Mouse (Mus musculus): Measurements from ENCODE around the gene Ndufaf7. TPM values are rescaled to one million over a fixed set of nuclear protein-coding genes. Genes with fewer than 3 reads are reported as not detected.

Gene Ndufaf7
- polyA plus RNA-seq, 1 experiment, result 5.4 TPM

GRCm38 (mm10) chr17:78966092-78966883, 29.4 kb downstream of the Ndufaf7 start:
- no peak for DNase-seq
- no peaks in the 10 kb centered on the region for H3K4me1 ChIP-seq (replicated peaks; ENCODE audit: control insufficient read depth, insufficient read depth, low read length)
- peaks cover 44% of the 10 kb centered on the region for H3K36me3 ChIP-seq (ENCODE audit: control insufficient read depth, insufficient read depth, low read length)
- TF ChIP-seq POLR2A (IDR thresholded peaks at IDR 0.05; ENCODE audit: control insufficient read depth, extremely low read depth, insufficient read depth, low read length, poor library complexity), result no peak
- TF ChIP-seq CTCF (IDR thresholded peaks at IDR 0.05; ENCODE audit: borderline replicate concordance, control insufficient read depth, extremely low read depth, insufficient read depth, low read length, poor library complexity), result no peak
- no peak overlapping the region for H3K4me3 ChIP-seq (ENCODE audit: control insufficient read depth, insufficient read depth, low read length)
- WGBS, result 97% methylated on average over 11 of the region's 11 CpGs
- no peak overlapping the region for H3K27ac ChIP-seq (ENCODE audit: control insufficient read depth, insufficient read depth, low read length)
- H3K27me3 ChIP-seq (ENCODE audit: control insufficient read depth, insufficient read depth, low read length), result no peaks in the 10 kb centered on the region

DNA sequence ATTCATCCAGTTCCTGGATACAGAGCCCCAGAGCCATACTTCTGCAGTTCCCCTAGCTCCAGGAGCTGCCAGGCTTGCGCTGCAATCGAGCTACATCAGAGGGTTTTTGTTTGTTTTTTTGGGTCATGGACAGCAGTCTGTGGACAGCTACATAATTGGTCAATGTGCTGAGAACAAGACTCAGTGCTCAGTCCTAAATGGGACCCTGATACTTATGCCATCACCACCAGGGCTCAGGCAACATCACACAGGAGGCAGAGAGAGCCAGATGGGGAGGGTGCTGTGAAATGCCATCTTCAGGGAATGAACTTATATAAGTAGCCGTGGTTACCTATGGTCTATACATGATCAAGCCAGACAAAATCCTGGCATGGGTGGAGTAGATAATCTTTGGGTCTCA, 31.6 kb downstream of the Ndufaf7 start:
- TF ChIP-seq CTCF (IDR thresholded peaks at IDR 0.05; ENCODE audit: borderline replicate concordance, control insufficient read depth, extremely low read depth, insufficient read depth, low read length, poor library complexity), result no peak
- TF ChIP-seq POLR2A (IDR thresholded peaks at IDR 0.05; ENCODE audit: control insufficient read depth, extremely low read depth, insufficient read depth, low read length, poor library complexity), result no peak
- Histone ChIP-seq H3K36me3 (ENCODE audit: control insufficient read depth, insufficient read depth, low read length) (peaks cover 29% of the 10 kb centered on the region), H3K27me3 (ENCODE audit: control insufficient read depth, insufficient read depth, low read length) (no peaks in the 10 kb centered on the region), H3K4me1 (replicated peaks; ENCODE audit: control insufficient read depth, insufficient read depth, low read length) (no peaks in the 10 kb centered on the region), H3K27ac (ENCODE audit: control insufficient read depth, insufficient read depth, low read length) (no peak overlapping the region), H3K4me3 (ENCODE audit: control insufficient read depth, insufficient read depth, low read length) (no peak overlapping the region)
- 94% methylated on average over 3 of the region's 3 CpGs for WGBS
- no peak for DNase-seq

- 97% methylated on average over 8 of the region's 8 CpGs for WGBS
These were observed 46.2 kb downstream of the Ndufaf7 start for GRCm38 (mm10) chr17:78983166-78983565.

DNA sequence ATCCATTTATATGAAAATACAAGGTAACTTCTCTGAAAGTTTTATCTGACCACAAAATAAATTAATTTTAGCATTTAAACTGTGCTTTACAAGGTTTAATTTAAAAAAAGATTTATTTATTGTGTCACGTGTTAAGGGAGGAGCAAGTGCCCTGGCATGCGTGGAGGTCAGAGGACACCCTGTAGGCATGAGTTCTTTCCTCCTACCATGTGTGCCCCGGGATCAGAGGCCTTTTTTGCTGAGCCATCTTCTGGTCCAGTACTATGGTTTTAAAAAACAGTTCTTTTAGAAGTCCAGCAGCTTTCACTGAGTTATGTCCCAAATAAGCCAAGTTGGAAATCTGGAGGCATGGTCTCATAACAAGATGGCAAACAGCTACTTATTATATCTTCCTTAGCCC, 46.8 kb downstream of the Ndufaf7 start:
- DNase-seq, result no peak
- H3K27ac ChIP-seq (ENCODE audit: control insufficient read depth, insufficient read depth, low read length), result no peak overlapping the region
- 96% methylated on average over 3 of the region's 3 CpGs for WGBS

More at GRCm38 (mm10) chr17:78983166-78983565, 46.2 kb downstream of the Ndufaf7 start:
- no peak for DNase-seq
- H3K36me3 ChIP-seq (ENCODE audit: control insufficient read depth, insufficient read depth, low read length), result peaks cover 27% of the 10 kb centered on the region
- H3K27ac ChIP-seq (ENCODE audit: control insufficient read depth, insufficient read depth, low read length), result no peak overlapping the region
- H3K27me3 ChIP-seq (ENCODE audit: control insufficient read depth, insufficient read depth, low read length), result no peaks in the 10 kb centered on the region
- no peaks in the 10 kb centered on the region for H3K4me1 ChIP-seq (replicated peaks; ENCODE audit: control insufficient read depth, insufficient read depth, low read length)
- H3K4me3 ChIP-seq (ENCODE audit: control insufficient read depth, insufficient read depth, low read length), result no peak overlapping the region
- TF ChIP-seq CTCF (IDR thresholded peaks at IDR 0.05; ENCODE audit: borderline replicate concordance, control insufficient read depth, extremely low read depth, insufficient read depth, low read length, poor library complexity) (no peak), POLR2A (IDR thresholded peaks at IDR 0.05; ENCODE audit: control insufficient read depth, extremely low read depth, insufficient read depth, low read length, poor library complexity) (no peak)

DNA sequence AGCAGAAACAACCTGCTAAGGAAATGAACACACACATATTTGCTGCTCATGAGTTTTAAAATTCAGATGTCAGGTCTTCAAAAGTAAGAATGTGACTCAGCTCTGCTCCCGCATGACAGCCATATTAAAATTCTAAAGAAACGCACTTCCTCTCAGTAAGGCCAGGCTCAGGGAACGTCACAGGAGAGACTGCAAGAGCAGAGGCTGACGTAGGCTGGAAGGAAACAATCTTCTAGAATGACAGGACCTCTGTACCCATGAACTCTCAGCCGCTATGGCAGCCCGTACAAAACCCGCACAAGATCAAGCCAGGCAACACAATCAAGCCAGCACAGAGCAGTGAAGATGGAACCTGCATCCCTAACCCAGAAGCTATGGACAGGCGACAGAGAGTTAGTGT, 52.1 kb downstream of the Ndufaf7 start:
- no peak for TF ChIP-seq POLR2A (IDR thresholded peaks at IDR 0.05; ENCODE audit: control insufficient read depth, extremely low read depth, insufficient read depth, low read length, poor library complexity)
- no peak for TF ChIP-seq CTCF (IDR thresholded peaks at IDR 0.05; ENCODE audit: borderline replicate concordance, control insufficient read depth, extremely low read depth, insufficient read depth, low read length, poor library complexity)
- H3K27me3 ChIP-seq (ENCODE audit: control insufficient read depth, insufficient read depth, low read length), result no peaks in the 10 kb centered on the region
- 91% methylated on average over 8 of the region's 8 CpGs for WGBS
- H3K4me1 ChIP-seq (replicated peaks; ENCODE audit: control insufficient read depth, insufficient read depth, low read length), result peaks cover 5% of the 10 kb centered on the region; the same call in 1 of the 2 replicates
- no peak overlapping the region for H3K4me3 ChIP-seq (ENCODE audit: control insufficient read depth, insufficient read depth, low read length)
- no peak overlapping the region for H3K27ac ChIP-seq (ENCODE audit: control insufficient read depth, insufficient read depth, low read length)
- 0 out of 2 replicates have a peak, but pooled peaks cover 6% of the 10 kb centered on the region for H3K36me3 ChIP-seq (ENCODE audit: control insufficient read depth, insufficient read depth, low read length)
- DNase-seq, result no peak

More for the DNA sequence above, 46.8 kb downstream of the Ndufaf7 start:
- TF ChIP-seq CTCF (IDR thresholded peaks at IDR 0.05; ENCODE audit: borderline replicate concordance, control insufficient read depth, extremely low read depth, insufficient read depth, low read length, poor library complexity) (no peak), POLR2A (IDR thresholded peaks at IDR 0.05; ENCODE audit: control insufficient read depth, extremely low read depth, insufficient read depth, low read length, poor library complexity) (no peak)
- Histone ChIP-seq H3K36me3 (ENCODE audit: control insufficient read depth, insufficient read depth, low read length) (peaks cover 27% of the 10 kb centered on the region), H3K4me1 (replicated peaks; ENCODE audit: control insufficient read depth, insufficient read depth, low read length) (no peaks in the 10 kb centered on the region), H3K4me3 (ENCODE audit: control insufficient read depth, insufficient read depth, low read length) (no peak overlapping the region), H3K27me3 (ENCODE audit: control insufficient read depth, insufficient read depth, low read length) (no peaks in the 10 kb centered on the region)

DNA sequence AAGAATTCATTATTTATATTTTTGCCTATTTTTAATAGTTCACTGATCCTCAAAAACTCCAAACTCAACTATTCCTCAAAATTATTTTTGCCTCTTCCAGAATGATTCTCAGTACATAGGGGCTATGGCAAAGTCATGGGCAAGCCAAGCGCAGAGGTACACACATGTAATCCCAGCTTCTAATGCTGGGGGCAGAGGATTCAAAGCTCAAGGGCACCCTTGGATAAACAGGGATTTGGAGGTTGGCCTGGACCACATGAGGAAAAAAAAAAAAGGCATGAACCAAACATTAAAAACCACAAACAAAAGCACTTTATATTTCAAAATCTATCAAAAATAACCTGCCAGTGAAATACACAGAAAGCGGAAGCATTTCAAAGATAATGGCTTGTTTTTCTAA, 54.6 kb downstream of the Ndufaf7 start:
- Histone ChIP-seq H3K36me3 (ENCODE audit: control insufficient read depth, insufficient read depth, low read length) (no peaks in the 10 kb centered on the region), H3K27ac (ENCODE audit: control insufficient read depth, insufficient read depth, low read length) (no peak overlapping the region), H3K27me3 (ENCODE audit: control insufficient read depth, insufficient read depth, low read length) (no peaks in the 10 kb centered on the region), H3K4me1 (replicated peaks; ENCODE audit: control insufficient read depth, insufficient read depth, low read length) (peaks cover 8% of the 10 kb centered on the region; the same call in 1 of the 2 replicates), H3K4me3 (ENCODE audit: control insufficient read depth, insufficient read depth, low read length) (no peak overlapping the region)
- TF ChIP-seq CTCF (IDR thresholded peaks at IDR 0.05; ENCODE audit: borderline replicate concordance, control insufficient read depth, extremely low read depth, insufficient read depth, low read length, poor library complexity), result no peak
- TF ChIP-seq POLR2A (IDR thresholded peaks at IDR 0.05; ENCODE audit: control insufficient read depth, extremely low read depth, insufficient read depth, low read length, poor library complexity), result no peak
- WGBS, result 99% methylated on average over 2 of the region's 2 CpGs
- no peak for DNase-seq
